Mouse (Mus musculus) ES-E14 (cell line): ENCODE measurements around the gene Gap43.

Experiments
- CHD2 ChIP-seq: IDR thresholded peaks from 2 replicates; pipeline ENCODE4 v1.6.1; 2014; ENCODE audit warnings: mild to moderate bottlenecking, low read depth, low read length, inconsistent platforms
- HCFC1 ChIP-seq: IDR thresholded peaks from 2 replicates; pipeline ENCODE4 v1.6.1; 2012; ENCODE audit warnings: low read length, inconsistent platforms, borderline replicate concordance; ENCODE audit not compliant: insufficient read depth
- MAFK ChIP-seq: IDR thresholded peaks from 2 replicates; pipeline ENCODE4 v1.6.1; 2014; ENCODE audit warnings: mild to moderate bottlenecking, low read depth, low read length, inconsistent platforms; ENCODE audit not compliant: insufficient read depth
- ZC3H11A ChIP-seq: IDR thresholded peaks from 2 replicates; pipeline ENCODE4 v1.6.1; 2012; ENCODE audit warnings: low read depth, mild to moderate bottlenecking, inconsistent platforms, low read length, borderline replicate concordance
- ZNF384 ChIP-seq: IDR thresholded peaks from 2 replicates; pipeline ENCODE4 v1.6.1; 2012; ENCODE audit warnings: low read depth, low read length, inconsistent platforms

DNA sequence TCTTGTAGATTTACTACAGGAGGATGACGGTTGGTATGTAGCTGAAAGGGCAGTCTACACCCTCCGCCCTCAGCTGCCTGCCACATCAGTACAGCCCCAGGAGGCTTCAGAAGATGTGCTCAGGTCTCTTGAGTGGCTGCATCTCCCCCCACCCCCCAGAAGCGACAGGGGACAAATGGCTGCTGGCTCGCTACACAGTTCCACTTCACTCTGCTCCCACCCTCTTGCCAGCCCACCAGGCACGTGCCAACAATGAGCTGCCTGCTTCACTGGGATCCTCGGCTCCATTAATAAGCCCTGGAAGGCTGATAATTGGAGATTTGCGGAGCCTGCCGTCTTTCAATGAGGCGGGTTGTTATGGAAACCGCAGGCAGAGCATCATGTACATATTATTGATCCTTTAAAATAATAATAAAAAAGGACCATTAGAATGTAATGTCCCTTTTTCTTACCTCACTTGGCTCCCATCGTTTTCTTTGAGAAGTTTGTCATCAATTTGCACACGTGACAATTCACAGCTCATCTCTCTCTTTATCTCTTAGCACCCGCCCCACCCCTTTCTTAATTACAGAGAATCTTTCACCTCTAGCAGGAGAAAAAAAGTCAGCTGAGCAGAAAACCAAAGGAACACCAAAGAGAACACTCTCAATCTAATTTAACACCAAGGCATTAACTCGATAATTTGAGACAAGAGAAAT lies 64.8 kb downstream of the Gap43 start:
- no peak for TF ChIP-seq ZC3H11A
- no peak for TF ChIP-seq CHD2
- no peak for TF ChIP-seq ZNF384
- no peak for TF ChIP-seq HCFC1
- TF ChIP-seq MAFK: no peak
